Mouse (Mus musculus) heart, postnatal 0 days (tissue): ENCODE data around the gene Itprip.

ENCODE experiments used
- CTCF ChIP-seq: IDR thresholded peaks from 2 replicates; pipeline ENCODE4 v1.5.1; 2016; ENCODE audit warnings: antibody characterized with exemption, control low read depth, low read depth
- EP300 ChIP-seq: IDR thresholded peaks from 2 replicates; pipeline ENCODE4 v1.6.1; 2016; ENCODE audit warnings: antibody characterized with exemption, low read depth

GRCm38 (mm10) chr19:47907596-47907995 lies 11.5 kb downstream of the Itprip start:
- TF ChIP-seq CTCF: no peak
- TF ChIP-seq EP300: no peak
